Mouse (Mus musculus) spleen, adult 2 months (tissue): ENCODE results near the gene Adam30.

Experiments used
- CTCF ChIP-seq: fragments of 200-500 bp; IDR thresholded peaks from 2 replicates; pipeline ENCODE4 v1.5.1; 2011; ENCODE audit warnings: mild to moderate bottlenecking, inconsistent platforms; ENCODE audit not compliant: insufficient read depth, insufficient read length, insufficient replicate concordance; ENCODE audit errors: extremely low read depth
- POLR2A ChIP-seq: fragments of 200-500 bp; IDR thresholded peaks from 2 replicates; pipeline ENCODE4 v1.6.1; 2011; ENCODE audit warnings: low read depth, low read length, inconsistent platforms

- TF ChIP-seq CTCF (no peak), POLR2A (no peak)
Measured at GRCm38 (mm10) chr3:98132636-98133035, 27.8 kb upstream of the Adam30 start.
